11 mouse cellular contexts compared by ENCODE assay signal in genomic region chr15:70713736-70714135, GRCm38 (mm10).
A peak's percentile ranks its signal among the peaks of the same experiment; 100 is the strongest.
DNase-seq lines count a peak whose midpoint lies in the region; ATAC-seq and TF ChIP-seq lines count a peak whose summit lies in the region.
"Had no signal": no experiment of that assay in that cellular context is flagged by ENCODE, and none has a peak within 500 bp of the region (broad histone marks: within the 10 kb centered on the region; RNA-seq: fewer than 3 reads in every experiment).

No protein-coding gene starts in this region.

- TF ChIP-seq CTCF in kidney, adult 2 months (conservative IDR thresholded peaks at IDR 0.05; ENCODE audit: insufficient read depth, insufficient read length, low read depth, low read length), result no peak

- peak; percentile 77 for DNase-seq in embryo, embryonic 10.5 days (ENCODE audit: low spot score)
- DNase-seq in embryonic facial prominence, embryonic 11.5 days (ENCODE audit: low spot score), result peak; percentile 3
- DNase-seq in hindbrain, embryonic 14.5 days (ENCODE audit: low spot score), result peak; percentile 47
- no peak for DNase-seq in testis, postnatal 10 days (ENCODE audit: low spot score)
- DNase-seq in kidney, adult 2 months, result no peak
- DNase-seq in adrenal gland, postnatal 4 days (ENCODE audit: low spot score in 2 of 2), result no peak
- DNase-seq: adrenal gland, postnatal 36 days; cerebellum, adult 11-12 months had no signal

- H3K4me2 ChIP-seq in embryonic facial prominence, embryonic 11.5 days (ENCODE audit: low read depth, low read length), result no peak overlapping the region
- no peak overlapping the region for H3K4me2 ChIP-seq in hindbrain, embryonic 14.5 days (replicated peaks)
- H3K4me2 ChIP-seq in neural tube, embryonic 13.5 days, result no peak overlapping the region
- H3K4me2 ChIP-seq: intestine, embryonic 15.5 days; stomach, embryonic 15.5 days had no signal

- no peaks in the 10 kb centered on the region for H3K9me3 ChIP-seq in embryonic facial prominence, embryonic 11.5 days (replicated peaks; ENCODE audit: control insufficient read depth, low read length)
- no peaks in the 10 kb centered on the region for H3K9me3 ChIP-seq in hindbrain, embryonic 14.5 days (ENCODE audit: control insufficient read depth, low read length)
- H3K9me3 ChIP-seq in neural tube, embryonic 13.5 days, result no peaks in the 10 kb centered on the region
- H3K9me3 ChIP-seq: intestine, embryonic 15.5 days; stomach, embryonic 15.5 days had no signal

- H3K27ac ChIP-seq in embryonic facial prominence, embryonic 11.5 days (replicated peaks; ENCODE audit: low read depth, low read length), result no peak overlapping the region
- H3K27ac ChIP-seq in hindbrain, embryonic 14.5 days, result peak overlapping the region; percentile 16; the same call in 1 of the 2 replicates
- H3K27ac ChIP-seq in neural tube, embryonic 13.5 days (replicated peaks), result no peak overlapping the region; the same call in 1 of the 2 replicates
- no peak overlapping the region for H3K27ac ChIP-seq in kidney, adult 2 months (ENCODE audit: insufficient read depth, low read depth, low read length)
- H3K27ac ChIP-seq: intestine, embryonic 15.5 days; stomach, embryonic 15.5 days had no signal

- H3K36me3 ChIP-seq in embryonic facial prominence, embryonic 11.5 days (replicated peaks; ENCODE audit: control insufficient read depth, insufficient read depth, low read depth, low read length), result no peaks in the 10 kb centered on the region
- no peaks in the 10 kb centered on the region for H3K36me3 ChIP-seq in hindbrain, embryonic 14.5 days (replicated peaks; ENCODE audit: control insufficient read depth, insufficient read depth)
- H3K36me3 ChIP-seq in neural tube, embryonic 13.5 days, result no peaks in the 10 kb centered on the region
- no peaks in the 10 kb centered on the region for H3K36me3 ChIP-seq in kidney, adult 2 months (ENCODE audit: control insufficient read depth, insufficient read depth, low read length)
- H3K36me3 ChIP-seq: intestine, embryonic 15.5 days; stomach, embryonic 15.5 days had no signal

- H3K9ac ChIP-seq in embryonic facial prominence, embryonic 11.5 days (replicated peaks; ENCODE audit: low read length), result no peak overlapping the region
- H3K9ac ChIP-seq in hindbrain, embryonic 14.5 days, result no peak overlapping the region
- no peak overlapping the region for H3K9ac ChIP-seq in neural tube, embryonic 13.5 days
- H3K9ac ChIP-seq: intestine, embryonic 15.5 days; stomach, embryonic 15.5 days had no signal

- no peak; the same call in 1 of the 2 replicates for ATAC-seq in embryonic facial prominence, embryonic 11.5 days (replicated peaks; ENCODE audit: insufficient number of reproducible peaks, low FRiP score, low TSS enrichment, low read depth)
- peak; percentile 80; the same call in 1 of the 2 replicates for ATAC-seq in hindbrain, embryonic 14.5 days (ENCODE audit: low FRiP score)
- peak; percentile 76 for ATAC-seq in neural tube, embryonic 13.5 days (ENCODE audit: low read depth)
- ATAC-seq: intestine, embryonic 15.5 days had no signal

- H3K4me3 ChIP-seq in embryonic facial prominence, embryonic 11.5 days (ENCODE audit: low read depth, low read length), result no peak overlapping the region
- no peak overlapping the region for H3K4me3 ChIP-seq in hindbrain, embryonic 14.5 days (replicated peaks; ENCODE audit: low read length)
- no peak overlapping the region for H3K4me3 ChIP-seq in neural tube, embryonic 13.5 days
- no peak overlapping the region for H3K4me3 ChIP-seq in kidney, adult 2 months (ENCODE audit: insufficient read depth, low read depth, low read length)
- H3K4me3 ChIP-seq: intestine, embryonic 15.5 days; stomach, embryonic 15.5 days had no signal

- H3K27me3 ChIP-seq in embryonic facial prominence, embryonic 11.5 days (ENCODE audit: control insufficient read depth, insufficient read depth, low read length), result no peaks in the 10 kb centered on the region
- H3K27me3 ChIP-seq in hindbrain, embryonic 14.5 days (ENCODE audit: control insufficient read depth, insufficient read depth, low read length), result no peaks in the 10 kb centered on the region
- no peaks in the 10 kb centered on the region for H3K27me3 ChIP-seq in neural tube, embryonic 13.5 days
- H3K27me3 ChIP-seq in kidney, adult 2 months (replicated peaks; ENCODE audit: control insufficient read depth, insufficient read depth, low read length), result no peaks in the 10 kb centered on the region
- H3K27me3 ChIP-seq: intestine, embryonic 15.5 days; stomach, embryonic 15.5 days had no signal

- H3K4me1 ChIP-seq in embryonic facial prominence, embryonic 11.5 days (ENCODE audit: control insufficient read depth, insufficient read depth, low read length), result no peaks in the 10 kb centered on the region
- no peaks in the 10 kb centered on the region for H3K4me1 ChIP-seq in hindbrain, embryonic 14.5 days (replicated peaks; ENCODE audit: control insufficient read depth, insufficient read depth, low read length)
- H3K4me1 ChIP-seq in neural tube, embryonic 13.5 days (replicated peaks), result peaks cover 4% of the 10 kb centered on the region
- H3K4me1 ChIP-seq in kidney, adult 2 months (ENCODE audit: control insufficient read depth, insufficient read depth, low read length), result no peaks in the 10 kb centered on the region
- H3K4me1 ChIP-seq: intestine, embryonic 15.5 days; stomach, embryonic 15.5 days had no signal

- TF ChIP-seq POLR2A in kidney, adult 2 months (IDR thresholded peaks at IDR 0.05; ENCODE audit: low read depth, low read length), result no peak

Comparison
In these comparisons a context has a peak if more than half of its experiments do, and no peak if none do; other contexts are left out.
1. DNase-seq: peak in embryo, embryonic 10.5 days (single experiment), embryonic facial prominence, embryonic 11.5 days (single experiment) and hindbrain, embryonic 14.5 days (single experiment); none in testis, postnatal 10 days (single experiment), kidney, adult 2 months (single experiment) and adrenal gland, postnatal 4 days (0 of 2).